Mouse (Mus musculus) heart, postnatal 0 days (tissue): ENCODE data around the gene Usp9x.

Experiments
- CTCF ChIP-seq: IDR thresholded peaks from 2 replicates; pipeline ENCODE4 v1.5.1; 2016; ENCODE audit warnings: antibody characterized with exemption, control low read depth, low read depth
- EP300 ChIP-seq: IDR thresholded peaks from 2 replicates; pipeline ENCODE4 v1.6.1; 2016; ENCODE audit warnings: antibody characterized with exemption, low read depth

GRCm38 (mm10) chrX:13072461-13072982 is 1.2 kb downstream of the Usp9x start:
- TF ChIP-seq CTCF (no peak), EP300 (no peak)
